In genomic region chr9:23284940-23285460, GRCm38 (mm10) we compare ENCODE assay signal across 30 mouse cellular contexts.
DNase-seq lines count a peak whose midpoint lies in the region; ATAC-seq lines count a peak whose summit lies in the region.
"Had no signal": no experiment of that assay in that cellular context is flagged by ENCODE, and none has a peak within 500 bp of the region (broad histone marks: within the 10 kb centered on the region; RNA-seq: fewer than 3 reads in every experiment).

No protein-coding gene starts in this region.

- no peaks in the 10 kb centered on the region for H3K9me3 ChIP-seq in lung, embryonic 16.5 days (ENCODE audit: control insufficient read depth, low read length)
- no peaks in the 10 kb centered on the region for H3K9me3 ChIP-seq in forebrain, embryonic 14.5 days (replicated peaks; ENCODE audit: control insufficient read depth, low read length)
- H3K9me3 ChIP-seq: forebrain, embryonic 15.5 days; heart, embryonic 12.5 days; hindbrain, embryonic 10.5 days; hindbrain, embryonic 15.5 days; kidney, embryonic 15.5 days; limb, embryonic 13.5 days; liver, embryonic 12.5 days; midbrain, embryonic 10.5 days; midbrain, embryonic 15.5 days; neural tube, embryonic 15.5 days had no signal

- 66% methylated on average over 4 of the region's 4 CpGs for WGBS in lung, embryonic 16.5 days
- WGBS in forebrain, embryonic 14.5 days: 93% methylated on average over 4 of the region's 4 CpGs

- H3K4me1 ChIP-seq in lung, embryonic 16.5 days (replicated peaks; ENCODE audit: control insufficient read depth, insufficient read depth, low read length): no peaks in the 10 kb centered on the region
- H3K4me1 ChIP-seq in forebrain, embryonic 14.5 days (ENCODE audit: control insufficient read depth, insufficient read depth, low read length): no peaks in the 10 kb centered on the region
- H3K4me1 ChIP-seq: forebrain, embryonic 15.5 days; heart, embryonic 12.5 days; hindbrain, embryonic 10.5 days; hindbrain, embryonic 15.5 days; kidney, embryonic 15.5 days; liver, embryonic 12.5 days; midbrain, embryonic 10.5 days; midbrain, embryonic 15.5 days; neural tube, embryonic 15.5 days had no signal

- H3K36me3 ChIP-seq in lung, embryonic 16.5 days (ENCODE audit: control insufficient read depth, insufficient read depth, low read length): no peaks in the 10 kb centered on the region
- H3K36me3 ChIP-seq in forebrain, embryonic 14.5 days (ENCODE audit: control insufficient read depth, insufficient read depth, low read length): no peaks in the 10 kb centered on the region
- H3K36me3 ChIP-seq: forebrain, embryonic 15.5 days; heart, embryonic 12.5 days; hindbrain, embryonic 10.5 days; hindbrain, embryonic 15.5 days; kidney, embryonic 15.5 days; limb, embryonic 13.5 days; liver, embryonic 12.5 days; midbrain, embryonic 10.5 days; midbrain, embryonic 15.5 days; neural tube, embryonic 15.5 days had no signal

- peak; percentile 39 for DNase-seq in adrenal gland, postnatal 10 days
- DNase-seq in adrenal gland, postnatal 4 days (ENCODE audit: low spot score in 2 of 2): no peak
- DNase-seq in gastrocnemius, postnatal 25 days: peak; percentile 42
- DNase-seq in gastrocnemius, adult 8-10 months (ENCODE audit: low spot score in 2 of 2): no peak
- no peak for DNase-seq in lung, postnatal 4 days
- DNase-seq in forebrain, embryonic 14.5 days (ENCODE audit: low spot score): no peak
- DNase-seq: adrenal gland, postnatal 25 days; cerebellum, adult 8-10 months; cerebellum, postnatal 25 days; kidney, adult 18-20 months; kidney, postnatal 25 days; liver, postnatal 0 days; lung, postnatal 10 days; right cerebral cortex, postnatal 25 days; spleen, adult 18-20 months; thymus, postnatal 14 days had no signal

- no peak overlapping the region for H3K27ac ChIP-seq in lung, embryonic 16.5 days (ENCODE audit: low read length)
- no peak overlapping the region for H3K27ac ChIP-seq in forebrain, embryonic 14.5 days (ENCODE audit: low read depth, low read length)
- H3K27ac ChIP-seq: forebrain, embryonic 15.5 days; hindbrain, embryonic 10.5 days; hindbrain, embryonic 15.5 days; kidney, embryonic 15.5 days; limb, embryonic 13.5 days; liver, embryonic 12.5 days; midbrain, embryonic 10.5 days; midbrain, embryonic 15.5 days; neural tube, embryonic 15.5 days had no signal

- no peak overlapping the region for H3K4me2 ChIP-seq in lung, embryonic 16.5 days (ENCODE audit: low read depth, low read length)
- H3K4me2 ChIP-seq in forebrain, embryonic 14.5 days (ENCODE audit: low read length): no peak overlapping the region
- H3K4me2 ChIP-seq: forebrain, embryonic 15.5 days; heart, embryonic 12.5 days; hindbrain, embryonic 15.5 days; kidney, embryonic 15.5 days; limb, embryonic 13.5 days; liver, embryonic 12.5 days; midbrain, embryonic 15.5 days; neural tube, embryonic 15.5 days had no signal

- H3K4me3 ChIP-seq in lung, embryonic 16.5 days (ENCODE audit: low read length): no peak overlapping the region
- no peak overlapping the region for H3K4me3 ChIP-seq in forebrain, embryonic 14.5 days (ENCODE audit: low read depth, low read length)
- H3K4me3 ChIP-seq: forebrain, embryonic 15.5 days; heart, embryonic 12.5 days; hindbrain, embryonic 10.5 days; hindbrain, embryonic 15.5 days; kidney, embryonic 15.5 days; limb, embryonic 13.5 days; liver, embryonic 12.5 days; midbrain, embryonic 10.5 days; midbrain, embryonic 15.5 days; neural tube, embryonic 15.5 days had no signal

- no peaks in the 10 kb centered on the region for H3K27me3 ChIP-seq in lung, embryonic 16.5 days (ENCODE audit: control insufficient read depth, insufficient read depth, low read depth, low read length)
- H3K27me3 ChIP-seq in forebrain, embryonic 14.5 days (replicated peaks; ENCODE audit: control insufficient read depth, insufficient read depth, low read length): no peaks in the 10 kb centered on the region
- H3K27me3 ChIP-seq: CH12.LX; forebrain, embryonic 15.5 days; heart, embryonic 12.5 days; hindbrain, embryonic 15.5 days; kidney, embryonic 15.5 days; limb, embryonic 13.5 days; liver, embryonic 12.5 days; midbrain, embryonic 15.5 days; neural tube, embryonic 15.5 days had no signal

- no peak overlapping the region for H3K9ac ChIP-seq in lung, embryonic 16.5 days (ENCODE audit: low read length)
- H3K9ac ChIP-seq in forebrain, embryonic 14.5 days (ENCODE audit: low read length): no peak overlapping the region
- H3K9ac ChIP-seq: forebrain, embryonic 15.5 days; heart, embryonic 12.5 days; hindbrain, embryonic 15.5 days; kidney, embryonic 15.5 days; limb, embryonic 13.5 days; liver, embryonic 12.5 days; liver, postnatal 0 days; midbrain, embryonic 15.5 days; neural tube, embryonic 15.5 days had no signal

- ATAC-seq in lung, embryonic 16.5 days (ENCODE audit: low read depth): peak; percentile 26; the same call in 1 of the 2 replicates
- no peak for ATAC-seq in forebrain, embryonic 14.5 days
- ATAC-seq: activated CD4-positive, CD25-positive, alpha-beta regulatory T cell, adult 4 months; forebrain, embryonic 15.5 days; inflammation-experienced regulatory T-cells, adult 6 months; liver, embryonic 12.5 days; liver, postnatal 0 days; midbrain, embryonic 15.5 days had no signal

Comparison
In these comparisons a context has a peak if more than half of its experiments do, and no peak if none do; other contexts are left out.
1. DNase-seq: peak in adrenal gland, postnatal 10 days (single experiment) and gastrocnemius, postnatal 25 days (single experiment); none in adrenal gland, postnatal 4 days (0 of 2), gastrocnemius, adult 8-10 months (0 of 2), lung, postnatal 4 days (0 of 2) and forebrain, embryonic 14.5 days (single experiment).